Mouse (Mus musculus) ES-Bruce4 (cell line): ENCODE data around the gene Fam19a2.

Source experiments
- CTCF ChIP-seq: IDR thresholded peaks from one replicate; pipeline ENCODE4 v1.8.1; 2011; ENCODE audit warnings: low read depth, low read length
- EP300 ChIP-seq: IDR thresholded peaks from 2 replicates; pipeline ENCODE4 v1.6.1; 2011; ENCODE audit warnings: low read depth, low read length; ENCODE audit not compliant: insufficient read depth

DNA sequence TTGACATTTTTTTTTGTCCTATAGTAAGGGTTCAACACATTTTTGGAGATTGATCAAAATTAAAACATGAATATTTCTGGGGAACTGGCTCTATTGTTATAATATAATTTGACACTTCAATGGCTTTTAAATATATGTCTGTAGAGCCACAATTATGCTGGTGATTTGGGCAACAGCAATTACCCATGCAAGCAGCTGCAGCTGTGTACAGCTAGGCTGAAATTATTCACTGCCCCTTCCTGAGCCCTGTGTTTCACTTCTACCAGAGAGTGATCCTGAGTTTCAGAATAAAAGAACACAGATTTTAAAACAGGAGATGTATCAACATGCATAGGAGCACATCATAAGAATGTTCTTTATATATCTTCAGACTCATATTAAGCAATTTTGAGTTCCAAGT lies 43.5 kb downstream of the Fam19a2 start:
- no peak for TF ChIP-seq CTCF
- no peak for TF ChIP-seq EP300
